Mouse (Mus musculus) erythroblast, embryonic 14.5 days (primary cell): ENCODE measurements around the gene Rogdi.

Source experiments
- GATA1 ChIP-seq: IDR thresholded peaks from 2 replicates; pipeline ENCODE4 v1.6.1; 2012; ENCODE audit warnings: low read length, inconsistent platforms, mixed read lengths
- TAL1 ChIP-seq: IDR thresholded peaks from 3 replicates; pipeline ENCODE4 v1.6.1; 2012; ENCODE audit warnings: low read length, inconsistent platforms, mixed read lengths

DNA sequence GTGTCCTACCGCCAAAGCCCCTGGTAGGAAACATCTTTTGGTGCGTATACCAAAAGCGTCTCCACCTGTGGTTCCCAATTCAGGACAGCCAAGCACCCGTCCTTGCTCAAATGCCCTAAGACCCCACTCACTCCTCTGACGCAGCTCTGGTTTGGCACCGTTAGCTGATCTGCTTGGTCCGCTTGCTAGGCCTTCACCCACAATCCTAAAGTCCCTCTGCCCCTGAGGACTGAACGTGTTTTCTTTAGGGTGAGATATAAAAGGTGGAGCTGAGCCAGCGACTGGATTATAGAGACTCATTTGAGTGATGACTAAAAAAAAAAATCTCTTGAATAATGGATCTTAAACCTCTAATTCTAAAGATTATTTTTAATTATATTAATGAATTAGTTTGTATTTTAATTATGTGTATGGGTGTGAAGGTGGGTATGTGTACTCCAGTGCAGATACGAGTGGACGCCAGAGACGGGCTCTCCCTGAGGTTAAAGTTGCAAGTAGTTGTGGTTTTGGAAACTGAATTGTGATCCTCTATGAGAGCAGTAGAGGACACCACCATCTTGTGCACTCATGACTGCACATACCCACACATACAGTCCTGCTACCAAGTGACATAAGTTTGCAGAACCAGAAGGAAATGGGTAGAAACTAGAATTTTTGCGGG, 48.5 kb downstream of the Rogdi start:
- no peak for TF ChIP-seq GATA1
- TF ChIP-seq TAL1, result no peak
